Mouse (Mus musculus): ENCODE measurements around the gene Sgk2. TPM values are rescaled to one million over a fixed set of nuclear protein-coding genes. Genes with fewer than 3 reads are reported as not detected.

Sgk2 gene
- total and polyA plus RNA-seq, 2 experiments from 2014 or later: 0.11 to 0.16 TPM

DNA sequence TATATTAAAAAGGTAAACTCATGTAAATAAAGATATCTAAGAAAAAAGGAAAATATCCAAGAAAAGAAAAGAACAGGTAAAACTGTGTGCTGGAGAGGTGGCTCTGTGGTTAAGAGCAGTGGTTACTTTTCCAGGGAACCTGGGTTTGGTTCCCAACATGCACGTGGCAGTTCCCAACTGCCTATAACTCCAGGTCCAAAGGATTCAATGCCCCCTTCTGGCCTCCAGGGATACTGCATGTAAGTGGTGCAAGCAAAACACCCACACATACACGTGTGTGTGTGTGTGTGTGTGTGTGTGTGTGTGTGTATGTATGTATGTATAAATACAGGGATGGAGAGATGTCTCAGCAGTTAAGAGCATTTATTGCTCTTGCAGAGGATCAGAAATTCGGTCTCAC is 12.6 kb downstream of the Sgk2 start:
- H3K4me3 ChIP-seq (ENCODE audit: low read length): no peak overlapping the region
- H3K4me1 ChIP-seq (ENCODE audit: insufficient read depth, low read length): 0 out of 2 replicates have a peak, but pooled peaks cover 2% of the 10 kb centered on the region
- H3K4me2 ChIP-seq (ENCODE audit: low read depth, low read length): no peak overlapping the region
- no peak overlapping the region for H3K9ac ChIP-seq (replicated peaks; ENCODE audit: low read length)
- DNase-seq (ENCODE audit: low spot score) (peak; percentile 35), ATAC-seq (no peak)
- H3K9me3 ChIP-seq (ENCODE audit: low read length): no peaks in the 10 kb centered on the region
- WGBS: 39% methylated on average over 3 of the region's 3 CpGs
- no peak overlapping the region for H3K27ac ChIP-seq
- no peaks in the 10 kb centered on the region for H3K27me3 ChIP-seq (ENCODE audit: insufficient read depth, low read length)
- H3K36me3 ChIP-seq (ENCODE audit: insufficient read depth, low read length): no peaks in the 10 kb centered on the region
- peak; percentile 69 for TF ChIP-seq CTCF (IDR thresholded peaks at IDR 0.05; ENCODE audit: low read depth)

DNA sequence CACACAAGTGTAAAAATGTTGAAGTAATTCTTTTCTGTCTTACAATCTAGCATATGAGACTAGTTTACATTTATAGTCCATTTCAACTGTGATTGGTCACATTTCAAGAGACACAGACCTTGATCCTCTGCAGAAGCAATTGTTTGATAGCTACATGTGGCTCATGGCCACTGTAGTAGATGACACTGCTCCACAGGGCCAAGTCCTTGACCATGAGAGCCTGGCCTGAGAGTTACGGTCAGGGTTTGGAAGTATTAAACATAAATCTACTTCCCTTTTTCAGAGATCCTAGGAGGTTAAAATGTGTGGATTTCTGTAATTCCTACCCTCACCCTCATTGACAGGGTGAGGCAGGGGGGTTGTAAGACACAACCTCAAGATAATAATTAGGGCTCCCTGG is 13.9 kb downstream of the Sgk2 start:
- no peak for TF ChIP-seq CTCF (IDR thresholded peaks at IDR 0.05; ENCODE audit: low read depth)
- H3K36me3 ChIP-seq (ENCODE audit: insufficient read depth, low read length): no peaks in the 10 kb centered on the region
- H3K9me3 ChIP-seq (ENCODE audit: low read length): no peaks in the 10 kb centered on the region
- 0 out of 2 replicates have a peak, but pooled peaks cover 2% of the 10 kb centered on the region for H3K4me1 ChIP-seq (ENCODE audit: insufficient read depth, low read length)
- no peak overlapping the region for H3K4me2 ChIP-seq (ENCODE audit: low read depth, low read length)
- H3K9ac ChIP-seq (replicated peaks; ENCODE audit: low read length): no peak overlapping the region
- H3K27me3 ChIP-seq (ENCODE audit: insufficient read depth, low read length): no peaks in the 10 kb centered on the region
- WGBS: 100% methylated on average over 1 of the region's 1 CpGs
- DNase-seq (ENCODE audit: low spot score) (no peak), ATAC-seq (no peak)
- no peak overlapping the region for H3K4me3 ChIP-seq (ENCODE audit: low read length)
- H3K27ac ChIP-seq: no peak overlapping the region

DNA sequence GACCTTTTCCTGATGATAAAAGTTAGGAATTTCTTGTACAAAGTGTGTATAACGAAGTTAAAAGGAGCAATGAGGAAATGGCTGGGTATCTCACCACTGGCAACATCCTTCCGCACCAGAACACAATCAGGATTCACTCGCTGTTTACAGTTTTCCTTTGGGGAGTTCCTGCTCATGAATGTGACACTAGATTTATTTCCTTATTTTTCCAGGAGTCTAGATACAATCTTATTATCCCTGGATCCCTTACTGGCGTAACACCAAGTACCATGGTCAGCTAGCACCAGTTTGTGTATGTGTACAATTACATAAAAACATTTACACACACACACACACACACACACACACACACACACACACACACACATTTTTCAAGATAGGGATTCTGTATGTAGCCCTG is 20.2 kb downstream of the Sgk2 start:
- no peak overlapping the region for H3K27ac ChIP-seq
- H3K9me3 ChIP-seq (ENCODE audit: low read length): no peaks in the 10 kb centered on the region
- no peak overlapping the region for H3K9ac ChIP-seq (replicated peaks; ENCODE audit: low read length)
- H3K4me1 ChIP-seq (ENCODE audit: insufficient read depth, low read length): no peaks in the 10 kb centered on the region
- H3K4me3 ChIP-seq (ENCODE audit: low read length): no peak overlapping the region
- no peak for ATAC-seq
- H3K4me2 ChIP-seq (ENCODE audit: low read depth, low read length): no peak overlapping the region
- no peaks in the 10 kb centered on the region for H3K27me3 ChIP-seq (ENCODE audit: insufficient read depth, low read length)
- TF ChIP-seq CTCF (IDR thresholded peaks at IDR 0.05; ENCODE audit: low read depth): no peak
- no peak for DNase-seq (ENCODE audit: low spot score)
- H3K36me3 ChIP-seq (ENCODE audit: insufficient read depth, low read length): no peaks in the 10 kb centered on the region
- WGBS: 76% methylated on average over 4 of the region's 4 CpGs

DNA sequence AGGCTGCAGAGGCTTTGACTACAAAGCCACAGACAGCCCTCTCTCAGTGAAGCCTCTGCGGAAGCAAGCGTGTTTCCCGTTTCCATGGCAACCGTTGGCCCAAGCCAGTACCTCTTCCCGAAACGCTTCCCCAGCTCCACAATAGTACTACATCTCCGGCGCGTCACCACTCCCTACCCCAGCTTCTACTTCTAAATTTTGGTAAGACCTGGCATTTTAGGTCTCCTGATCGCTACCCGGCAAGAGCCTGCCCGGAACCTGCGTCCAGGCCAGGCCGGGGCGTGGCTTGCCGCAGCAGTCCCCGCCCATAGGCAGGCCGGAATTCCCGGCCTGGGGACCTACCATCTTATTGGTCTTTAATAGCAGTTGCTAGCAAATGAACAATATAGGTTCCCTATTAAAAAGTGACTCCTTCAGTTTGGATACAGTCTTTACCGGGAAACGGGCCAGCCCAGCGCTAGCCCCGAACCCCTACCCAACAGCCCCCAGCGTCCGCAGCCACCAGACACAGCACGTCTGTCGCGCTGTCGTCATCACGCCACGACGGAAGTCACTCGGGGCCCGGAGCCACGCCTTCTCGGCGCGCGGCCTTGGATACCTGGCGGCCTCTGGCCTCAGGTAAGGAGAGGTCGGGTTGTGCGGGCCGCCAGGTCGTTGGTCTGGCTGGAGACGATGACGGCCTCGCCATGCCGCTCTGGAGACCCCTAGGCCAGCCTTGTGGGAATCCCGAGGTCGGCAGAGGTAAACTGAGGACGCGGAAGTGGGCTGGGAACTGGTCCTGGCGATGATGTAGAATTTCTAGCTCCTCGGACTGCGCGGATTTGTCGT is 30.0 kb downstream of the Sgk2 start, which contains the start of gene Ift52:
TSS of gene Ift52 (plus strand) at position 439 of the 828 bp plus-strand sequence.
- H3K9ac ChIP-seq (replicated peaks; ENCODE audit: low read length): peak within 1 kb of the TSS; percentile 88
- WGBS: under 1% methylated on average over 57 of the region's 57 CpGs
- H3K9me3 ChIP-seq (ENCODE audit: low read length): no peaks in the 10 kb centered on the region
- ATAC-seq: peak; percentile 97
- H3K4me1 ChIP-seq (ENCODE audit: insufficient read depth, low read length): no peaks in the 10 kb centered on the region; the same call in 1 of the 2 replicates
- no peaks in the 10 kb centered on the region for H3K27me3 ChIP-seq (ENCODE audit: insufficient read depth, low read length)
- H3K4me3 ChIP-seq (ENCODE audit: low read length): peak within 1 kb of the TSS; percentile 86
- H3K27ac ChIP-seq: peak within 1 kb of the TSS; percentile 87
- H3K4me2 ChIP-seq (ENCODE audit: low read depth, low read length): peak within 1 kb of the TSS; percentile 75
- DNase-seq (ENCODE audit: low spot score): peak; percentile 95
- no peak for TF ChIP-seq CTCF (IDR thresholded peaks at IDR 0.05; ENCODE audit: low read depth)
- no peaks in the 10 kb centered on the region for H3K36me3 ChIP-seq (ENCODE audit: insufficient read depth, low read length)

DNA sequence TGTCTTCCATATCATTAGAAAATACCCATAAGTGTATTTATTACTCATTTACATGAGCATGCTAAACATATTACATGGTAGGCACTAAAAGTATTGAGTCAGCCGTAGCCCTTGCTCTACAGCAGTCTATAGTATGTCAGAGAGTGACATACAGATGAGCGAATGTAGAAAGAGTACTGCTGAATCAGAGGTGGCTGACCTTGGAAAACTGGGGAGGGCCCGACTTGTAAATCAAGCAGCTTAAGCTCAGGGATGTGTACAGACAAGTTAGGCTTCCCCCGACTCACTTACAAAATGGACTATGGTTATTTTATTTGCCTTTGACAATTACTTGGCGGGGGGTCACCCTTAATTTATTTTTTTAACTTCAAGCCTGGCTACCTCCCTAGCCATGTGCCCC is 44.2 kb downstream of the Sgk2 start:
- WGBS: 88% methylated on average over 5 of the region's 5 CpGs
- Histone ChIP-seq H3K27ac (no peak overlapping the region), H3K4me2 (ENCODE audit: low read depth, low read length) (no peak overlapping the region), H3K9ac (replicated peaks; ENCODE audit: low read length) (no peak overlapping the region), H3K9me3 (ENCODE audit: low read length) (no peaks in the 10 kb centered on the region), H3K4me3 (ENCODE audit: low read length) (no peak overlapping the region), H3K36me3 (ENCODE audit: insufficient read depth, low read length) (peaks cover 49% of the 10 kb centered on the region), H3K4me1 (ENCODE audit: insufficient read depth, low read length) (no peaks in the 10 kb centered on the region), H3K27me3 (ENCODE audit: insufficient read depth, low read length) (no peaks in the 10 kb centered on the region)
- DNase-seq (ENCODE audit: low spot score) (no peak), ATAC-seq (no peak)
- TF ChIP-seq CTCF (IDR thresholded peaks at IDR 0.05; ENCODE audit: low read depth): no peak

DNA sequence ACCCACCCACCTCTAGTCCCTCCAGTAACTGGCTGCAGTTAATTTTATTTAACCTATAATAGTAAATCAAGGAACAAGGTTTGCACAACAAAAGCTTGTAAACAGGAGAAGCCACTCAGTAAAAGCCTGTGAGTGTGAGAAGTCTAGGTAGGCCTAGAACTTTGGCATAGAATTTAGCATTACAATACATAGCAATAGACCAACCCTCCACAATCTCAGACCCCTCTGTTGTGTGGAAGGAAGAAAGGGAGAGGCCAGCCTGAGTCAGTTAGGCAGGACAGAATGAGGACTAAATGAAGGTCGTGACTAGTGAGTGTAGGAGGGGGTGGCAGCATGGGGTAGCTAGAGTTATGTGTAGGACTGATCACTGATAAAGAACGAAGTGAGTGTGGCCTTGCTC is 44.6 kb downstream of the Sgk2 start:
- WGBS: 80% methylated on average over 2 of the region's 2 CpGs
- H3K4me2 ChIP-seq (ENCODE audit: low read depth, low read length): no peak overlapping the region
- ATAC-seq (no peak), DNase-seq (ENCODE audit: low spot score) (no peak)
- H3K27me3 ChIP-seq (ENCODE audit: insufficient read depth, low read length): no peaks in the 10 kb centered on the region
- H3K9me3 ChIP-seq (ENCODE audit: low read length): no peaks in the 10 kb centered on the region
- peaks cover 48% of the 10 kb centered on the region for H3K36me3 ChIP-seq (ENCODE audit: insufficient read depth, low read length)
- H3K4me3 ChIP-seq (ENCODE audit: low read length): no peak overlapping the region
- H3K27ac ChIP-seq: no peak overlapping the region
- no peak overlapping the region for H3K9ac ChIP-seq (replicated peaks; ENCODE audit: low read length)
- no peaks in the 10 kb centered on the region for H3K4me1 ChIP-seq (ENCODE audit: insufficient read depth, low read length)
- no peak for TF ChIP-seq CTCF (IDR thresholded peaks at IDR 0.05; ENCODE audit: low read depth)

DNA sequence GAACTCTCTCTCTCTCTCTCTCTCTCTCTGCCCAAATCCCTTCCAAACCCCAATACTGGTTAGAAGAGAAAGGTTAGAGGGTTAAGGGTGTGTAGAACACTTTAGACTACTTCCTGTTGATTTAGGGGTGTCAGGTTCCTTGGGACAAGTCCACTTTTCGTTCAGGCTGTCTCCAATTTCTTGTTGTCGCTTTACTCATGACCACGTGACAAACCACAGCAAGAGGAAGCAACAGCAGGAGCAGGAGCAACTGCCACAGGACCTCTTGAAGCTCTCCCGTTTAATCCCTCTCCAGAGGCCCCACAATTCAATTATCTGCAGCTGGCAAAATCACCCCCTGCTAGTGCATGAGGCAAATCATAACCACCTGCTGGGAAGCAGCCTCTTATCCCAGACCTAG is 45.5 kb downstream of the Sgk2 start:
- no peaks in the 10 kb centered on the region for H3K9me3 ChIP-seq (ENCODE audit: low read length)
- ATAC-seq: no peak
- TF ChIP-seq CTCF (IDR thresholded peaks at IDR 0.05; ENCODE audit: low read depth): no peak
- no peak overlapping the region for H3K4me3 ChIP-seq (ENCODE audit: low read length)
- H3K9ac ChIP-seq (replicated peaks; ENCODE audit: low read length): no peak overlapping the region
- 45% methylated on average over 4 of the region's 4 CpGs for WGBS
- no peaks in the 10 kb centered on the region for H3K4me1 ChIP-seq (ENCODE audit: insufficient read depth, low read length)
- H3K27me3 ChIP-seq (ENCODE audit: insufficient read depth, low read length): no peaks in the 10 kb centered on the region
- DNase-seq (ENCODE audit: low spot score): no peak
- no peak overlapping the region for H3K27ac ChIP-seq
- peaks cover 54% of the 10 kb centered on the region for H3K36me3 ChIP-seq (ENCODE audit: insufficient read depth, low read length)
- no peak overlapping the region for H3K4me2 ChIP-seq (ENCODE audit: low read depth, low read length)

Measured in hindbrain, postnatal 0 days (tissue).